Comparison of ENCODE assay signal across 10 mouse cellular contexts in the genomic region with DNA sequence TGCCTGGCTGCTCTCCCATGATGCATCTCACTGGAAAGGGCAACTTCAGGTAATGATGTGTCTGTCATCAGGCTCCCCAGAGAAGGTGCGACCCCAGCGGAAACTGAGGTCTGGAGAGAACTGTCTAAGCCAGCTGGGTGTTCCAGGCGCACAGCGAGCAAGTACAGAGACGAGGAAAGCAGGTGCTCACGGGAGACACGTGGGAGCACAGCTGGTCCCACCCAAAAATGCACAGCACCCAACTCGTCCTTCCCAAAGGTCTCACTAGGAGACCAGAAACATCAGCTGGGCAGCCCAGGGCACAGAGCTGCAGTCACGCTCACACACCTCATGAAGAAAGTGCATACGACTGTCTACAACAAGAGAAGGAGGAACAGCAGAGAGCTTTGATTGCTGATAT. TPM values are rescaled to one million over a fixed set of nuclear protein-coding genes. Genes with fewer than 3 reads are reported as not detected.
DNase-seq lines count a peak whose midpoint lies in the region; ATAC-seq and TF ChIP-seq lines count a peak whose summit lies in the region.
"Had no signal": no experiment of that assay in that cellular context is flagged by ENCODE, and none has a peak within 500 bp of the region (broad histone marks: within the 10 kb centered on the region; RNA-seq: fewer than 3 reads in every experiment).

No protein-coding gene starts in this region.

- H3K36me3 ChIP-seq in hindbrain, embryonic 13.5 days: peaks cover 9% of the 10 kb centered on the region
- no peaks in the 10 kb centered on the region; the same call in 1 of the 2 replicates for H3K36me3 ChIP-seq in hindbrain, embryonic 16.5 days (ENCODE audit: control insufficient read depth, insufficient read depth, low read length)
- H3K36me3 ChIP-seq in lung, embryonic 16.5 days (ENCODE audit: control insufficient read depth, insufficient read depth, low read length): no peaks in the 10 kb centered on the region
- no peaks in the 10 kb centered on the region; the same call in 1 of the 2 replicates for H3K36me3 ChIP-seq in stomach, embryonic 15.5 days

- H3K9ac ChIP-seq in hindbrain, embryonic 13.5 days: no peak overlapping the region; the same call in 1 of the 2 replicates
- no peak overlapping the region for H3K9ac ChIP-seq in hindbrain, embryonic 16.5 days (ENCODE audit: low read depth, low read length)
- H3K9ac ChIP-seq in lung, embryonic 16.5 days (ENCODE audit: low read length): no peak overlapping the region
- no peak overlapping the region for H3K9ac ChIP-seq in stomach, embryonic 15.5 days
- H3K9ac ChIP-seq: forebrain, embryonic 13.5 days had no signal

- intact Hi-C loops in gastrocnemius, postnatal 36 days (cut with DNase I): no loop called here

- H3K4me1 ChIP-seq in cerebellum, adult 2 months (ENCODE audit: control insufficient read depth, insufficient read depth, low read length): peaks cover 43% of the 10 kb centered on the region
- peaks cover 31% of the 10 kb centered on the region for H3K4me1 ChIP-seq in hindbrain, embryonic 13.5 days (replicated peaks)
- peaks cover 7% of the 10 kb centered on the region for H3K4me1 ChIP-seq in hindbrain, embryonic 16.5 days (ENCODE audit: control insufficient read depth, insufficient read depth, low read depth, low read length)
- H3K4me1 ChIP-seq in lung, embryonic 16.5 days (replicated peaks; ENCODE audit: control insufficient read depth, insufficient read depth, low read length): peaks cover 63% of the 10 kb centered on the region
- H3K4me1 ChIP-seq in stomach, embryonic 15.5 days: peaks cover 24% of the 10 kb centered on the region

- ATAC-seq in hindbrain, embryonic 13.5 days (ENCODE audit: low FRiP score): no peak
- ATAC-seq in hindbrain, embryonic 16.5 days: no peak
- ATAC-seq in lung, embryonic 16.5 days (ENCODE audit: low read depth): no peak
- ATAC-seq in stomach, embryonic 15.5 days (ENCODE audit: insufficient read depth, low FRiP score, low read depth): no peak
- ATAC-seq: forebrain, embryonic 13.5 days had no signal

- no peak overlapping the region for H3K4me2 ChIP-seq in hindbrain, embryonic 13.5 days
- H3K4me2 ChIP-seq in hindbrain, embryonic 16.5 days (ENCODE audit: low read length): no peak overlapping the region
- 0 out of 2 replicates have a peak overlapping the region, but pooled peaks have one; percentile 16 for H3K4me2 ChIP-seq in lung, embryonic 16.5 days (ENCODE audit: low read depth, low read length)
- no peak overlapping the region for H3K4me2 ChIP-seq in stomach, embryonic 15.5 days
- H3K4me2 ChIP-seq: forebrain, embryonic 13.5 days had no signal

- no peaks in the 10 kb centered on the region for H3K27me3 ChIP-seq in cerebellum, adult 2 months (ENCODE audit: control insufficient read depth, insufficient read depth, low read length)
- no peaks in the 10 kb centered on the region for H3K27me3 ChIP-seq in hindbrain, embryonic 13.5 days
- no peaks in the 10 kb centered on the region for H3K27me3 ChIP-seq in hindbrain, embryonic 16.5 days (replicated peaks; ENCODE audit: control insufficient read depth, insufficient read depth, low read length)
- no peaks in the 10 kb centered on the region for H3K27me3 ChIP-seq in lung, embryonic 16.5 days (ENCODE audit: control insufficient read depth, insufficient read depth, low read depth, low read length)
- H3K27me3 ChIP-seq in stomach, embryonic 15.5 days (replicated peaks): no peaks in the 10 kb centered on the region
- H3K27me3 ChIP-seq: forebrain, embryonic 13.5 days; megakaryocyte, embryonic 14.5 days had no signal

- no peak for TF ChIP-seq POLR2A in cerebellum, adult 2 months (IDR thresholded peaks at IDR 0.05; ENCODE audit: borderline replicate concordance, insufficient read depth, low read length)

- WGBS in cerebellum, adult 2 months: 36% methylated on average over 10 of the region's 10 CpGs
- WGBS in hindbrain, embryonic 13.5 days: 80% methylated on average over 10 of the region's 10 CpGs
- 74% methylated on average over 10 of the region's 10 CpGs for WGBS in hindbrain, embryonic 16.5 days
- 51% methylated on average over 10 of the region's 10 CpGs for WGBS in lung, embryonic 16.5 days
- WGBS in stomach, embryonic 15.5 days: 65% methylated on average over 10 of the region's 10 CpGs

- 0 out of 2 replicates have a peak, but pooled peaks cover 7% of the 10 kb centered on the region for H3K9me3 ChIP-seq in hindbrain, embryonic 13.5 days
- no peaks in the 10 kb centered on the region for H3K9me3 ChIP-seq in hindbrain, embryonic 16.5 days (ENCODE audit: control insufficient read depth, low read length)
- H3K9me3 ChIP-seq in lung, embryonic 16.5 days (ENCODE audit: control insufficient read depth, low read length): no peaks in the 10 kb centered on the region
- no peaks in the 10 kb centered on the region for H3K9me3 ChIP-seq in stomach, embryonic 15.5 days
- H3K9me3 ChIP-seq: forebrain, embryonic 13.5 days; megakaryocyte, embryonic 14.5 days had no signal

- no peak for DNase-seq in cerebellum, adult 2 months
- no peak for DNase-seq in cerebellum, adult 8-10 months
- DNase-seq in lung, postnatal 10 days: no peak
- no peak for DNase-seq in gastrocnemius, postnatal 36 days

- H3K4me3 ChIP-seq in cerebellum, adult 2 months (replicated peaks; ENCODE audit: insufficient read depth, low read depth, low read length): no peak overlapping the region
- H3K4me3 ChIP-seq in hindbrain, embryonic 13.5 days: no peak overlapping the region
- H3K4me3 ChIP-seq in hindbrain, embryonic 16.5 days (ENCODE audit: low read length): no peak overlapping the region
- no peak overlapping the region for H3K4me3 ChIP-seq in lung, embryonic 16.5 days (ENCODE audit: low read length)
- no peak overlapping the region for H3K4me3 ChIP-seq in stomach, embryonic 15.5 days (replicated peaks)
- H3K4me3 ChIP-seq: forebrain, embryonic 13.5 days had no signal

- no peak for TF ChIP-seq CTCF in cerebellum, adult 2 months (IDR thresholded peaks at IDR 0.05; ENCODE audit: borderline replicate concordance, insufficient read depth, low read depth, low read length)

- 0 out of 2 replicates have a peak overlapping the region, but pooled peaks have one; percentile 3 for H3K27ac ChIP-seq in cerebellum, adult 2 months (ENCODE audit: insufficient read depth, low read length)
- 0 out of 2 replicates have a peak overlapping the region, but pooled peaks have one; percentile 8 for H3K27ac ChIP-seq in hindbrain, embryonic 13.5 days
- no peak overlapping the region for H3K27ac ChIP-seq in hindbrain, embryonic 16.5 days (ENCODE audit: low read depth, low read length)
- peak overlapping the region; percentile 68 for H3K27ac ChIP-seq in lung, embryonic 16.5 days (ENCODE audit: low read length)
- H3K27ac ChIP-seq in stomach, embryonic 15.5 days: peak overlapping the region; percentile 31; the same call in 1 of the 2 replicates
- H3K27ac ChIP-seq: forebrain, embryonic 13.5 days had no signal

RNA-seq across cellular contexts. Expression of a gene that starts 43.7 kb away (rescaled TPM):
- 75.7 and 82.7 TPM in 2 replicates for polyA plus RNA-seq in cerebellum, adult 2 months (2012; rRNA removed)
- polyA plus RNA-seq in hindbrain, embryonic 13.5 days (2015; fragmentation: Nextera tagmentation; extraction: Ambion mirVana): 33.8 and 34.5 TPM in 2 replicates
- 31.4 and 32.9 TPM in 2 replicates for polyA plus RNA-seq in hindbrain, embryonic 16.5 days (2015; fragmentation: Nextera tagmentation; extraction: Ambion mirVana)
- polyA plus RNA-seq in lung, embryonic 16.5 days (2015; fragmentation: Nextera tagmentation; extraction: Ambion mirVana): 15.9 and 18.0 TPM in 2 replicates
- polyA plus RNA-seq in stomach, embryonic 15.5 days (2015; fragmentation: Nextera tagmentation; extraction: Ambion mirVana): 10.7 and 11.7 TPM in 2 replicates
- total RNA-seq in gastrocnemius, postnatal 36 days (2021): 10 to 100 TPM; 49.6 to 54.7 TPM
